Mouse (Mus musculus): ENCODE measurements around the gene Sh3bgrl2. TPM values are rescaled to one million over a fixed set of nuclear protein-coding genes. Genes with fewer than 3 reads are reported as not detected.

The Sh3bgrl2 gene
- polyA plus RNA-seq, 1 experiment from 2014 or later = 5.6 TPM

DNA sequence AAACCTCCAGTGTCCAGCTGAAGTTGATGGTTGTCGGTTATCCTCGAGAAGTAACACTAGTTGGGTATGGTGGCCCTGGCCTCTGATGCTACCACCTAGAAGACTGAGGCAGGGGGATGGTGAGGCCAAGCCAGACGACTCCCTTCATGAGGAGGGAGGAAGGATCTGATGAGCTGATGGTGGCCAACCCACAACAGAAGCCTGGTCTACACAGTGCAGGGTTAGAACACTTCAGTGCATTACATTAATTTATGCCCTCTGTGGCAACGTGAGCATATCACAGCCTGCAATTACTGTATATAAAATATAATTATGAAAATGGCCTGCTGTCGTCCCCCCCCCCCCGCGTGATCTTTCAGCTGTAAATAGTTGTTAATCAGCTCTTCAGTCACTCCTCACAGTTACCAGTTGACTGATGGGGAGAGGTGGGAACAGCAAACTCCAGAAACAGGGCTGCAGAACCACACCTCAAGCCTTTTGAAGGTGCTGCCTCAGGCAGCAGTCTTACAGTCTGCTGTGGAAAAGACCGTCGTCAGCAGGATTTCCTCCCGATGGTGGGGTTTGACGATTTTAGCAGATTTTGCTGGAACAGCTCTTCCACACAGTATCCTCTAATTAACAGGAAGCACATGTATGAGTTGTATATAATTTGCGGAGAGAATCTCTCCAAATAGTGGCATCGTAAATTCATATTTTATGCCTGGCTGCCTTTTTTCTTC, 17.0 kb downstream of the Sh3bgrl2 start:
- H3K4me3 ChIP-seq = no peak overlapping the region
- DNase-seq (ENCODE audit: low spot score) = no peak
- H3K27ac ChIP-seq = no peak overlapping the region
- H3K4me1 ChIP-seq (replicated peaks) = peaks cover 20% of the 10 kb centered on the region
- H3K27me3 ChIP-seq (ENCODE audit: insufficient read depth, poor library complexity, severe bottlenecking) = no peaks in the 10 kb centered on the region
- 87% methylated on average over 13 of the region's 13 CpGs for WGBS
- H3K36me3 ChIP-seq = no peaks in the 10 kb centered on the region
- H3K9me3 ChIP-seq = no peaks in the 10 kb centered on the region

DNA sequence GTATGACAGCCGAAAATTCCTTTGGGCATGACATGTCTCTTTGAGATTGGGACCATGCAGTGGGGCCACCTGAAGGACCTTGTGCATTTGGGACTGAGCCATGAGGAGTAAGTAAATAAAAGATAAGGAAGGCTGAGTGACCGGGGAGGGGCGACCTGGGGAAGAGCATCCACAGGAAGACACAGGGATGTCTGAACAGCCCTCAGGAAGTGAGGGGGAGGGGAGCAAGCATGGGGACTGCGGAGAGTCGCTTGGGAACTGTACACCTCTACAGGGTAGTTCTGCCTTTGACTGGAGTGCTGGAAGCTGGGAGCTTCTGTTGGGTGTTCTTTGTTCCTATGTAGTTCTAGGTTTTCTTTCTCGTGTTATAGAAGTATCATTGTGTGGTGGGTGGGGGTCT, 18.0 kb downstream of the Sh3bgrl2 start:
- Histone ChIP-seq H3K4me3 (no peak overlapping the region), H3K36me3 (no peaks in the 10 kb centered on the region), H3K27ac (no peak overlapping the region), H3K9me3 (no peaks in the 10 kb centered on the region), H3K4me1 (replicated peaks) (peaks cover 25% of the 10 kb centered on the region), H3K27me3 (ENCODE audit: insufficient read depth, poor library complexity, severe bottlenecking) (no peaks in the 10 kb centered on the region)
- no peak for DNase-seq (ENCODE audit: low spot score)
- 81% methylated on average over 6 of the region's 6 CpGs for WGBS

- Histone ChIP-seq H3K4me3 (no peak overlapping the region), H3K27ac (no peak overlapping the region), H3K36me3 (no peaks in the 10 kb centered on the region), H3K9me3 (no peaks in the 10 kb centered on the region), H3K4me1 (replicated peaks) (peaks cover 34% of the 10 kb centered on the region), H3K27me3 (ENCODE audit: insufficient read depth, poor library complexity, severe bottlenecking) (no peaks in the 10 kb centered on the region)
- DNase-seq (ENCODE audit: low spot score) = no peak
- 97% methylated on average over 5 of the region's 5 CpGs for WGBS
These were observed 20.0 kb downstream of the Sh3bgrl2 start for GRCm38 (mm10) chr9:83568125-83568524.

DNA sequence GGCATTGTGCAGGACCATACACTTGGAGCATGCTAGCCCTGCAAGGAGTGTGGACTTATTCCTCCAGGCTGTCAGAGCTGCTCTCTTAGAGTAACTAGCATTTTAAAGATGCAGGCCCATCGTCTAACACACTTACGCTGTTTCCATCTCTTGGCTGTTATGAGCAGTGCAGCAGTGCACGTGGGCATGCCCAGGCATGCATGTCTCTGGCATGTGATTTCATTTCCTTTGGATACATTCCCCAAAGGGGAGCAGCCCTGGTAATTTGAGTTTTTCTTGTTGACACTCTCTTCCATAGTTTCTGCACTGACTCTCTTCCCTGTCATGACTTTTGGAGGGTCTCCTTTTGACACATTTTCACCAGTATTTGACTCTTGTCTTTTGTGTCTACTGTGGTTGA, 20.8 kb downstream of the Sh3bgrl2 start:
- Histone ChIP-seq H3K9me3 (no peaks in the 10 kb centered on the region), H3K4me3 (no peak overlapping the region), H3K36me3 (no peaks in the 10 kb centered on the region), H3K27ac (no peak overlapping the region), H3K4me1 (replicated peaks) (peaks cover 34% of the 10 kb centered on the region), H3K27me3 (ENCODE audit: insufficient read depth, poor library complexity, severe bottlenecking) (no peaks in the 10 kb centered on the region)
- WGBS = 85% methylated on average over 3 of the region's 3 CpGs
- no peak for DNase-seq (ENCODE audit: low spot score)

DNA sequence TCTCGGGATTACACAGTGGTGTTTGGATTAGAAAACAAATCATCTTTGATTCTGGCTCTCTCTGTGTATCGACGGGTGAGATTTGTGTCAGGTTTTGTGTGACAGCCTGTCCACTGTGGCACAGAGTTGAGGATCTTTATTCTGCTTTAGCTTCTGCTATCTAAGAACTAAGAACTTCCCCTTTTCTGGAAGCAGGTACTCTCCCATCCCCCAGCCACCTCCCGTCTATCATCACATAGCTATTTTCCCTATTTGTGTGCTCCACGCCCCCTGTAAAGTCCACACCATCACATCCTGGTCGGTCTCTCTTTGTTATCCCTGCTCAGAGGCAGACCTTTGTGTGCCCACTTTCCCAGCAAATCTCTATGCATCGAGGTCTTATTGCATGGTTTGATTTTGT, 21.8 kb downstream of the Sh3bgrl2 start:
- 73% methylated on average over 7 of the region's 7 CpGs for WGBS
- no peaks in the 10 kb centered on the region for H3K27me3 ChIP-seq (ENCODE audit: insufficient read depth, poor library complexity, severe bottlenecking)
- peaks cover 25% of the 10 kb centered on the region for H3K4me1 ChIP-seq (replicated peaks)

DNA sequence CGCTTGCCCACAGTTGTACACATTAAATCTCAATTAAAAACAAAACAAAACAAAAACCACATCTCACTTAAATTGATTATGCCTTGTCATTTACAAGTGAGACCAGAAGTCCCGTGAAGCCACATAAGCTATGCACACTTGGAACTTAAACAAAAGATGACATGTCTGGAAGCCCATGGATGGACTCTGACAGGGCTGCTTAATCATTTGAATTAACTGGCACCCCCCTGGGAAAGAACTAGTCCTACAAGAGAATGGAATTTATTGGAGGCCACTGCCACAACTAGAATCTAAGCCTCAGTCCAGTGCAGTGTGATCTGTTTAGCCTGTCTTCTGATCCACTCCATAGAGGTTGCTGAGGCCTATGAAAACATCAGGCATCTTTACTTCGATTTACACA, 23.2 kb downstream of the Sh3bgrl2 start:
- DNase-seq (ENCODE audit: low spot score) = no peak
- no peak overlapping the region for H3K27ac ChIP-seq
- WGBS = 59% methylated on average over 3 of the region's 3 CpGs
- no peaks in the 10 kb centered on the region for H3K36me3 ChIP-seq
- peaks cover 25% of the 10 kb centered on the region for H3K4me1 ChIP-seq (replicated peaks)
- no peaks in the 10 kb centered on the region for H3K27me3 ChIP-seq (ENCODE audit: insufficient read depth, poor library complexity, severe bottlenecking)
- H3K9me3 ChIP-seq = no peaks in the 10 kb centered on the region
- no peak overlapping the region for H3K4me3 ChIP-seq

More for the DNA sequence above, 21.8 kb downstream of the Sh3bgrl2 start:
- no peak overlapping the region for H3K27ac ChIP-seq
- no peak overlapping the region for H3K4me3 ChIP-seq
- no peaks in the 10 kb centered on the region for H3K36me3 ChIP-seq
- no peak for DNase-seq (ENCODE audit: low spot score)
- H3K9me3 ChIP-seq = no peaks in the 10 kb centered on the region

DNA sequence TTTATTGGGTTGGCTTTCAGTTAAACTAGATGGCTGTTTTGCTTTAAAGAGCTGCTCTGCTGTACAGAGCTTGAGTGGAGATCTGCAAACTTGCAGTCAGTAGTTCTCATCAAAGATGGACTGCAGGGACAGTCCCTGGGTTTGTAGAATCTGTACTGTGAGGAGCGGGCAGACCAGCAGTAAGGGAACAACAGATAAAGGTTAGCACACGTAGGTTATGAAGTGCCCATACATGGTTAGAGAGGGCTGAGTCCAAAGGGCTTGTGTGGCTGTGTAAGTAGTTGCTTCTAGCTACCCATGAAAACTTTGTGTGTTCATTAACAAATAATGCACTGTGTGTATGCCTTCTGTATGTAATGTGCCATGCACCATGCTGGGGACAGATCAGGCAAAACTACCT, 24.2 kb downstream of the Sh3bgrl2 start:
- Histone ChIP-seq H3K4me1 (replicated peaks) (peaks cover 25% of the 10 kb centered on the region), H3K9me3 (no peaks in the 10 kb centered on the region), H3K27me3 (ENCODE audit: insufficient read depth, poor library complexity, severe bottlenecking) (no peaks in the 10 kb centered on the region), H3K36me3 (no peaks in the 10 kb centered on the region), H3K27ac (no peak overlapping the region), H3K4me3 (no peak overlapping the region)
- WGBS = 90% methylated on average over 2 of the region's 2 CpGs
- DNase-seq (ENCODE audit: low spot score) = no peak

DNA sequence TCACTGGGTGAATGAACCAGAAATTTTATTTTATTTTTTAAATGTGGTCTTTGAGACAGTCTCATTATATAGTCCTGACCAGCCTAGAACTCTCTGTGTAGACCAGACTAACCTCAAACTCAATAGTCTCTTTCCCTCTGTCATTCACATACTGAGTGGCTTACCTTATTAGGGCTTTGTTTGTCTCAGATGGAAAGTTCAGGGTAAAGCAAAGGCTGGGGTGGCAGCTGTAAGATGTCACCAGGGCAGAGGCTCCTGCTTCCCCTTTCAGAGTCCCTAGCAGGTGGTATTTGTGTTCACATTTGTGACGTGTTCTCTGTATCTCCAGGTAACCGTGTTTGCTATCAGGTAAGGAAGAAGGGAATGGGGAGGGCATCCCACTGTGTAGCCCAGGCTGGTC, 24.7 kb downstream of the Sh3bgrl2 start:
- H3K4me1 ChIP-seq (replicated peaks) = peaks cover 25% of the 10 kb centered on the region
- H3K9me3 ChIP-seq = no peaks in the 10 kb centered on the region
- H3K27ac ChIP-seq = no peak overlapping the region
- 56% methylated on average over 2 of the region's 2 CpGs for WGBS
- no peak for DNase-seq (ENCODE audit: low spot score)
- no peaks in the 10 kb centered on the region for H3K27me3 ChIP-seq (ENCODE audit: insufficient read depth, poor library complexity, severe bottlenecking)
- no peaks in the 10 kb centered on the region for H3K36me3 ChIP-seq
- no peak overlapping the region for H3K4me3 ChIP-seq

DNA sequence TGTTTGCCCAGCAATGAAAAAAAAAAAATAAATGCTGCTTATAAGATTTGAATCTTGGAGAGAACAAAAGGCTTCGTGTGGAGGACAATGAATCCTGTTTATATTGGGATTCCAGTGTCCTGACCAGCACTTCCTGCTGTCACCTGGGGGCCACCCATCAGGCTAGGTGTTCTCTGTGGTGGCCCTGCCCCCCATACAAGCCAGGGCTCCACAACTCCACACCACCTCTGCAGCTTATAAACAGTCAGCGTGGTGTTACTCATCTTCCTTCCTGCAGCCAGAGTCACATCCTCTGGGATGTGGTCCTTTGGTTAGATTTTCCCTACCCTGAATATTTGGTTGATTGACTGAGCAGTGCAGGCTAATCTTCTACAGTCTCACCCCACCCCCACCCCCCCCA, 25.5 kb downstream of the Sh3bgrl2 start:
- Histone ChIP-seq H3K4me1 (replicated peaks) (peaks cover 25% of the 10 kb centered on the region), H3K27me3 (ENCODE audit: insufficient read depth, poor library complexity, severe bottlenecking) (no peaks in the 10 kb centered on the region), H3K27ac (no peak overlapping the region), H3K9me3 (no peaks in the 10 kb centered on the region), H3K36me3 (no peaks in the 10 kb centered on the region), H3K4me3 (no peak overlapping the region)
- 74% methylated on average over 2 of the region's 2 CpGs for WGBS
- DNase-seq (ENCODE audit: low spot score) = no peak

DNA sequence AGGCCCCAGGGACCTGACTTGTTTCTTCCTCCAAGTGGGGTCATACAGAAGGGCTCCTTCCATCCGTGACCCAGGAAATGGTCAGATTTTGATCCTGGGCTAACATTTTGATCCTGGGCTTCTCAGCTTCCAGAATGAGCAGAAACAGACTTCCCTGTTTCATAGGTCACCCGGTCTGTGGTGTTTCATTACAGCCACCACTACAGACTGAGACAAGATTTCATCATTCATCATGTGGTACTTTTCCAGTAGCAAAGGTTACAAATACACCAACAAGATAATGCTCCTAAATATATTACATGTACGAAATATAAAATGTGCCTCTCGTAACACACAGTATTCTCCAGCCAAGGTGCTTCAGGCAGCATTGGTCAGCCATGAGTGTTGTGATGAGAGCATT, 27.3 kb downstream of the Sh3bgrl2 start:
- H3K27me3 ChIP-seq (ENCODE audit: insufficient read depth, poor library complexity, severe bottlenecking) = no peaks in the 10 kb centered on the region
- no peak overlapping the region for H3K27ac ChIP-seq
- H3K4me1 ChIP-seq (replicated peaks) = peaks cover 20% of the 10 kb centered on the region
- WGBS = 89% methylated on average over 4 of the region's 4 CpGs
- H3K36me3 ChIP-seq = no peaks in the 10 kb centered on the region
- H3K9me3 ChIP-seq = no peaks in the 10 kb centered on the region
- no peak for DNase-seq (ENCODE audit: low spot score)
- H3K4me3 ChIP-seq = no peak overlapping the region

DNA sequence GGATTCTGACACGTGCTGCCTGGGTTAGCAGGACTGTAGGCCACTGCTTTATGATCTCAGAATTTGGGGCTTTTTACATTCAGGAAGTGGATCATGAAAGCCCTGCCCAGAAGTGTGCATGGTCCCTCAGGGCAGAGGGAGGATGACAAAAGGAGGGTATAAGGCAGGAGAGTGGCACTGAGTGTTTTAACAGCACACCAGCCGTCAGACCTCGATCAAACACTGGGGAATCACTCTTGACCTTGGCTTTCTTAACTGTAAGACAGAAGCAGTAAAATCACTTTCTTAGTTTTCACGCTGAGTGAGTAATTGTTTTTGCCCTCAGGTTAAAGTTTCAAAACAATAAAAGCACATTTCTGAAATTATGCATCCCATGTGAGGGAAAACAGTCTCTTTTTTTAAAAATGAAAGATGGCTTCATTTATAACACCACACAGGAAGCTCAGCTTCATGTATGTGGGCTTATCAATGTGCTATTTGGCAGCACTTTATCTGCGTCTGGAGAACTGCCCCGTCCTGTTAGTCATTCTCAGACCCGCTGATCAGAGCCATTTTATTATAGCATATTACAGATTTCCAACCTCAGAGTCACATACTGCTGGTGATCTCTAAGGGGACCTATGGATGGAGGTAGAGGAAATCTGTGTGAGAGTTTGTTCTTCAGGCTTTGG, 28.0 kb downstream of the Sh3bgrl2 start:
- Histone ChIP-seq H3K27me3 (ENCODE audit: insufficient read depth, poor library complexity, severe bottlenecking) (no peaks in the 10 kb centered on the region), H3K4me3 (no peak overlapping the region), H3K4me1 (replicated peaks) (peaks cover 12% of the 10 kb centered on the region), H3K36me3 (no peaks in the 10 kb centered on the region), H3K27ac (no peak overlapping the region), H3K9me3 (no peaks in the 10 kb centered on the region)
- 82% methylated on average over 7 of the region's 7 CpGs for WGBS
- DNase-seq (ENCODE audit: low spot score) = no peak

GRCm38 (mm10) chr9:83576689-83577057, 28.5 kb downstream of the Sh3bgrl2 start:
- no peaks in the 10 kb centered on the region for H3K27me3 ChIP-seq (ENCODE audit: insufficient read depth, poor library complexity, severe bottlenecking)
- 43% methylated on average over 3 of the region's 3 CpGs for WGBS
- peak; percentile 38 for DNase-seq (ENCODE audit: low spot score)
- H3K27ac ChIP-seq = no peak overlapping the region
- no peaks in the 10 kb centered on the region for H3K36me3 ChIP-seq
- H3K4me3 ChIP-seq = no peak overlapping the region
- peaks cover 7% of the 10 kb centered on the region; the same call in 1 of the 2 replicates for H3K4me1 ChIP-seq (replicated peaks)
- no peaks in the 10 kb centered on the region for H3K9me3 ChIP-seq

DNA sequence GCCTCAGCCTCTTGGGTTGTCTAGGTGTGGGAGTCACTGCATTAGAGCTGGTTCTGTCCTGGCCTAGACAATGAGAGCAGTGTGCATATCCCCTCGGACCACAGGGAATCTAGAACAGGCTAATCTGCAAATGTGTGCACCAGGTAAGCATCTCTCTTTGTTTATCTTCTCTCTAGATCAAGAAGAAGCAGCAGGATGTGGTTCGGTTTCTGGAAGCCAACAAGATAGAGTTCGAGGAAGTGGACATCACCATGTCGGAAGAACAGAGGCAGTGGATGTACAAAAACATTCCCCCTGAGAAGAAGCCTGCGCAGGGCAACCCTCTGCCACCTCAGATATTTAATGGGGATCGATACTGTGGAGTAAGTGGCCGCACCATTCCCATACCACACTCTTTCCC, 29.1 kb downstream of the Sh3bgrl2 start:
- no peaks in the 10 kb centered on the region for H3K27me3 ChIP-seq (ENCODE audit: insufficient read depth, poor library complexity, severe bottlenecking)
- H3K4me1 ChIP-seq (replicated peaks) = 0 out of 2 replicates have a peak, but pooled peaks cover 6% of the 10 kb centered on the region
- WGBS = 83% methylated on average over 7 of the region's 7 CpGs
- H3K27ac ChIP-seq = 0 out of 2 replicates have a peak overlapping the region, but pooled peaks have one; percentile 23
- no peak for DNase-seq (ENCODE audit: low spot score)
- H3K9me3 ChIP-seq = no peaks in the 10 kb centered on the region
- H3K4me3 ChIP-seq = no peak overlapping the region
- H3K36me3 ChIP-seq = no peaks in the 10 kb centered on the region

All from hindbrain, embryonic 10.5 days (tissue).